Mouse (Mus musculus): Measurements from ENCODE around the gene Ptprd. TPM values are rescaled to one million over a fixed set of nuclear protein-coding genes. Genes with fewer than 3 reads are reported as not detected.
A peak's percentile ranks its signal among the peaks of the same experiment; 100 is the strongest.
"Not testable (repeated sequence)": the region's sequence is repeated elsewhere in the genome, so short reads cannot be mapped to it uniquely, and the experiment has no call there.

Gene Ptprd
- polyA plus RNA-seq, 1 experiment: 118 TPM

- TF ChIP-seq POLR2A (IDR thresholded peaks at IDR 0.05; ENCODE audit: borderline replicate concordance, extremely low read depth, insufficient read depth, insufficient read length, poor library complexity, severe bottlenecking): no peak
- TF ChIP-seq CTCF (IDR thresholded peaks at IDR 0.05; ENCODE audit: borderline replicate concordance, extremely low read depth, insufficient read depth, insufficient read length): no peak
- no peak for DNase-seq (ENCODE audit: low read depth)
Observed at GRCm38 (mm10) chr4:76071720-76072119, 2140.0 kb downstream of the Ptprd start.

GRCm38 (mm10) chr4:76056836-76057235, 2154.9 kb downstream of the Ptprd start:
- TF ChIP-seq CTCF (IDR thresholded peaks at IDR 0.05; ENCODE audit: borderline replicate concordance, extremely low read depth, insufficient read depth, insufficient read length) (no peak), POLR2A (IDR thresholded peaks at IDR 0.05; ENCODE audit: borderline replicate concordance, extremely low read depth, insufficient read depth, insufficient read length, poor library complexity, severe bottlenecking) (no peak)
- no peak for DNase-seq (ENCODE audit: low read depth)

GRCm38 (mm10) chr4:76045650-76046049, 2166.1 kb downstream of the Ptprd start:
- no peak for DNase-seq (ENCODE audit: low read depth)
- no peak for TF ChIP-seq CTCF (IDR thresholded peaks at IDR 0.05; ENCODE audit: borderline replicate concordance, extremely low read depth, insufficient read depth, insufficient read length)
- no peak for TF ChIP-seq POLR2A (IDR thresholded peaks at IDR 0.05; ENCODE audit: borderline replicate concordance, extremely low read depth, insufficient read depth, insufficient read length, poor library complexity, severe bottlenecking)

GRCm38 (mm10) chr4:76044802-76045201, 2167.0 kb downstream of the Ptprd start:
- DNase-seq (ENCODE audit: low read depth): no peak
- TF ChIP-seq CTCF (IDR thresholded peaks at IDR 0.05; ENCODE audit: borderline replicate concordance, extremely low read depth, insufficient read depth, insufficient read length): no peak
- no peak for TF ChIP-seq POLR2A (IDR thresholded peaks at IDR 0.05; ENCODE audit: borderline replicate concordance, extremely low read depth, insufficient read depth, insufficient read length, poor library complexity, severe bottlenecking)

- not testable (repeated sequence) for DNase-seq (ENCODE audit: low read depth)
Observed at GRCm38 (mm10) chr4:76037178-76037577, 2174.6 kb downstream of the Ptprd start.

GRCm38 (mm10) chr4:76025571-76026325, 2186.0 kb downstream of the Ptprd start:
- DNase-seq (ENCODE audit: low read depth): peak; percentile 86
- TF ChIP-seq CTCF (IDR thresholded peaks at IDR 0.05; ENCODE audit: borderline replicate concordance, extremely low read depth, insufficient read depth, insufficient read length) (no peak), POLR2A (IDR thresholded peaks at IDR 0.05; ENCODE audit: borderline replicate concordance, extremely low read depth, insufficient read depth, insufficient read length, poor library complexity, severe bottlenecking) (no peak)

- peak; percentile 46 for DNase-seq (ENCODE audit: low read depth)
- no peak for TF ChIP-seq POLR2A (IDR thresholded peaks at IDR 0.05; ENCODE audit: borderline replicate concordance, extremely low read depth, insufficient read depth, insufficient read length, poor library complexity, severe bottlenecking)
- no peak for TF ChIP-seq CTCF (IDR thresholded peaks at IDR 0.05; ENCODE audit: borderline replicate concordance, extremely low read depth, insufficient read depth, insufficient read length)
Observed at GRCm38 (mm10) chr4:76024502-76024821, 2187.3 kb downstream of the Ptprd start.

- TF ChIP-seq POLR2A (IDR thresholded peaks at IDR 0.05; ENCODE audit: borderline replicate concordance, extremely low read depth, insufficient read depth, insufficient read length, poor library complexity, severe bottlenecking) (no peak), CTCF (IDR thresholded peaks at IDR 0.05; ENCODE audit: borderline replicate concordance, extremely low read depth, insufficient read depth, insufficient read length) (no peak)
- peak; percentile 52 for DNase-seq (ENCODE audit: low read depth)
Observed at GRCm38 (mm10) chr4:76023756-76024501, 2187.8 kb downstream of the Ptprd start.

GRCm38 (mm10) chr4:76021670-76022069, 2190.1 kb downstream of the Ptprd start:
- TF ChIP-seq POLR2A (IDR thresholded peaks at IDR 0.05; ENCODE audit: borderline replicate concordance, extremely low read depth, insufficient read depth, insufficient read length, poor library complexity, severe bottlenecking) (no peak), CTCF (IDR thresholded peaks at IDR 0.05; ENCODE audit: borderline replicate concordance, extremely low read depth, insufficient read depth, insufficient read length) (no peak)

GRCm38 (mm10) chr4:76015026-76015425, 2196.7 kb downstream of the Ptprd start:
- no peak for DNase-seq (ENCODE audit: low read depth)
- TF ChIP-seq CTCF (IDR thresholded peaks at IDR 0.05; ENCODE audit: borderline replicate concordance, extremely low read depth, insufficient read depth, insufficient read length): no peak

More at GRCm38 (mm10) chr4:76021670-76022069, 2190.1 kb downstream of the Ptprd start:
- DNase-seq (ENCODE audit: low read depth): peak; percentile 42

GRCm38 (mm10) chr4:76014151-76014840, 2197.5 kb downstream of the Ptprd start:
- no peak for TF ChIP-seq POLR2A (IDR thresholded peaks at IDR 0.05; ENCODE audit: borderline replicate concordance, extremely low read depth, insufficient read depth, insufficient read length, poor library complexity, severe bottlenecking)
- TF ChIP-seq CTCF (IDR thresholded peaks at IDR 0.05; ENCODE audit: borderline replicate concordance, extremely low read depth, insufficient read depth, insufficient read length): no peak
- no peak for DNase-seq (ENCODE audit: low read depth)
